Mouse (Mus musculus): Measurements from ENCODE around the gene Osbpl10. TPM values are rescaled to one million over a fixed set of nuclear protein-coding genes. Genes with fewer than 3 reads are reported as not detected.
"Not testable (repeated sequence)": the region's sequence is repeated elsewhere in the genome, so short reads cannot be mapped to it uniquely, and the experiment has no call there.

The Osbpl10 gene
- polyA plus RNA-seq, 2 experiments = 3.4 to 8.4 TPM

DNA sequence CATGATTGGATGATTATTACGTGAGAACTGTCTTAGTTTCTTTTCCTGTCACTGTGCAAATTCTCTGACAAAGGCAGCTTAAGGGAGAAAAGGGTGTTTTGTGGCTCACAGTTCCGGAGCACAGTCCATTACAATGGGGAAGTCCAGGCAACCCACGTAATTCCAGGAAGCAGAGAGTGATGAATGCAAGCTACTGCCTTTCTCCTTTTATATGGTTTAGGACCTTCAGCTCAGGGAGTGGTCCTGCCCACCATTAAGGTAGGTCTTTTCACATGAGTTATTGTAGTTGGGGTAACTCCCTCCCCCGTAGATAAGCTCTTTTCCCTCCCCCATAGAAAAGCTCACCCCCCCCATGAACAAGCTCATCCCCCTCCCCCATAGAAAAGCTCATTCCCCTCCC, 52.2 kb downstream of the Osbpl10 start:
- Histone ChIP-seq H3K36me3 (ENCODE audit: control insufficient read depth, insufficient read depth, low read length) (no peaks in the 10 kb centered on the region), H3K9me3 (ENCODE audit: control insufficient read depth, low read length) (no peaks in the 10 kb centered on the region), H3K4me1 (ENCODE audit: control insufficient read depth, insufficient read depth, low read length) (no peaks in the 10 kb centered on the region), H3K9ac (ENCODE audit: low read depth, low read length, severe bottlenecking) (no peak overlapping the region), H3K27ac (replicated peaks; ENCODE audit: low read depth, low read length) (no peak overlapping the region), H3K27me3 (ENCODE audit: control insufficient read depth, insufficient read depth, low read length) (no peaks in the 10 kb centered on the region), H3K4me2 (replicated peaks; ENCODE audit: low read depth, low read length, severe bottlenecking) (no peak overlapping the region), H3K4me3 (replicated peaks; ENCODE audit: low read length) (no peak overlapping the region)
- no peak for DNase-seq (ENCODE audit: low spot score)
- 85% methylated on average over 4 of the region's 4 CpGs for WGBS
- no peak for ATAC-seq (ENCODE audit: low FRiP score, low read depth)
- no peak for TF ChIP-seq POLR2A (IDR thresholded peaks at IDR 0.05; ENCODE audit: borderline replicate concordance, extremely low read depth, insufficient read depth, insufficient read length)

DNA sequence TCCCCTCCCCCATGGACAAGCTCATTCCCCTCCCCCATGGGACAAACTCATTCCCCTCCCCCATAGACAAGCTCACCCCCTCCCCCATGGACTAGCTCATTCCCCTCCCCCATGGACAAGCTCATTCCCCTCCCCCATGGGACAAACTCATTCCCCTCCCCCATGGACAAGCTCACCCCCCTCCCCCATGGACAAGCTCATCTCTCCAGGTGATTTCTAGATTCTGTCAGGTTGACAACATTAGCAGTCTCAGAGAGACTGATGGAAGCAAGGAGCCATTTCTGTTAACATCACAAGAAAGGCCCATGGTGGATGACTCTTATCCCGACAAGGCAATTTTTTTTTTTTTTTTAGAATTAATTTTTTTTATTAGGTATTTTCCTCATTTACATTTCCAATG, 52.7 kb downstream of the Osbpl10 start:
- H3K4me2 ChIP-seq (replicated peaks; ENCODE audit: low read depth, low read length, severe bottlenecking); H3K27ac ChIP-seq (replicated peaks; ENCODE audit: low read depth, low read length); ATAC-seq (ENCODE audit: low FRiP score, low read depth); DNase-seq (ENCODE audit: low spot score); H3K9me3 ChIP-seq (ENCODE audit: control insufficient read depth, low read length); H3K4me1 ChIP-seq (ENCODE audit: control insufficient read depth, insufficient read depth, low read length); H3K9ac ChIP-seq (ENCODE audit: low read depth, low read length, severe bottlenecking); H3K36me3 ChIP-seq (ENCODE audit: control insufficient read depth, insufficient read depth, low read length); H3K27me3 ChIP-seq (ENCODE audit: control insufficient read depth, insufficient read depth, low read length); H3K4me3 ChIP-seq (replicated peaks; ENCODE audit: low read length): not testable (repeated sequence)
- 95% methylated on average over 1 of the region's 1 CpGs for WGBS

DNA sequence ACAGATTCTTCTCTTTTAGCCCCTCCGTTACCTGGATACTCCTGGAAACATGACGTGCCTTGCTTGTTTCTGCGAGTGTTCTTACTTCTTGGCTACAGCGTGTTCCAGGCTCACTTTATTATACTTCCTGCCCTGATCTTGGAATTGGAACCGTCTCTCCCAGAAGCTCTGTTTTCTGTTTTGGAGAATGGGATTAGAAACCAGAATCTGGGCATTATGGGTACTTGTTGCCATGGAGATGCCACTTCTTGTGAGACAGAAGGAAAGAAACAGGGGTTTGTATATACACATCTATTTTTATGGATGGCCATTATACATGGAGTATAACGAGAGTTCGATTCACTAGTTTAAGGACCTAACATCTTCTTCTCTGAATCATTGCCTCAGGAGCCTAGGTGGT, 54.4 kb downstream of the Osbpl10 start:
- no peaks in the 10 kb centered on the region for H3K4me1 ChIP-seq (ENCODE audit: control insufficient read depth, insufficient read depth, low read length)
- no peak overlapping the region for H3K4me3 ChIP-seq (replicated peaks; ENCODE audit: low read length)
- H3K27me3 ChIP-seq (ENCODE audit: control insufficient read depth, insufficient read depth, low read length) = no peaks in the 10 kb centered on the region
- no peaks in the 10 kb centered on the region for H3K9me3 ChIP-seq (ENCODE audit: control insufficient read depth, low read length)
- no peak overlapping the region for H3K9ac ChIP-seq (ENCODE audit: low read depth, low read length, severe bottlenecking)
- WGBS = 83% methylated on average over 7 of the region's 7 CpGs
- H3K4me2 ChIP-seq (replicated peaks; ENCODE audit: low read depth, low read length, severe bottlenecking) = no peak overlapping the region
- no peak overlapping the region for H3K27ac ChIP-seq (replicated peaks; ENCODE audit: low read depth, low read length)
- no peak for DNase-seq (ENCODE audit: low spot score)
- TF ChIP-seq POLR2A (IDR thresholded peaks at IDR 0.05; ENCODE audit: borderline replicate concordance, extremely low read depth, insufficient read depth, insufficient read length) = no peak
- H3K36me3 ChIP-seq (ENCODE audit: control insufficient read depth, insufficient read depth, low read length) = no peaks in the 10 kb centered on the region
- ATAC-seq (ENCODE audit: low FRiP score, low read depth) = no peak

DNA sequence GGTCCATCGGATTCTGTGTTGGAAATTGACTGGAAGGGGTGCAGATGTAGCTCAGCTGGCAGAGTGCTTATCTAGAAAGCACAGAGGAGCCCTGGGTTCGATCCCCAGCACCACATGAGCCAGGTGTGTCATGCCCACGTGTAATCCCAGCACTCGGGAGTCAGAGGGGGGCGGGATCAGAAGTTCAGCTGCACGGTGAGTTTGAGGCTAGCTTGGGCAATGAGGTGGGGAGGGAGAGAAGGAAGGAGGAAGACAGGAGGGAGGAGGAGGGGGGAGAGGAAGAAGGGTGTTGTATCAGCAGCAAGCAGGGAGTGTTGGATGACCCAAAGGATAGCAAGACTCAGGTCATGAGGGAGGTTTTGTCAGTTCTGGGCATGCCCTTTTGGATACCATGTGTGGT, 55.9 kb downstream of the Osbpl10 start:
- H3K27ac ChIP-seq (replicated peaks; ENCODE audit: low read depth, low read length) = no peak overlapping the region
- no peaks in the 10 kb centered on the region for H3K27me3 ChIP-seq (ENCODE audit: control insufficient read depth, insufficient read depth, low read length)
- no peaks in the 10 kb centered on the region for H3K9me3 ChIP-seq (ENCODE audit: control insufficient read depth, low read length)
- 70% methylated on average over 6 of the region's 6 CpGs for WGBS
- no peak overlapping the region for H3K4me2 ChIP-seq (replicated peaks; ENCODE audit: low read depth, low read length, severe bottlenecking)
- H3K36me3 ChIP-seq (ENCODE audit: control insufficient read depth, insufficient read depth, low read length) = no peaks in the 10 kb centered on the region
- no peak for DNase-seq (ENCODE audit: low spot score)
- peaks cover 7% of the 10 kb centered on the region; the same call in 1 of the 2 replicates for H3K4me1 ChIP-seq (ENCODE audit: control insufficient read depth, insufficient read depth, low read length)
- ATAC-seq (ENCODE audit: low FRiP score, low read depth) = no peak
- no peak for TF ChIP-seq POLR2A (IDR thresholded peaks at IDR 0.05; ENCODE audit: borderline replicate concordance, extremely low read depth, insufficient read depth, insufficient read length)
- no peak overlapping the region for H3K9ac ChIP-seq (ENCODE audit: low read depth, low read length, severe bottlenecking)
- no peak overlapping the region for H3K4me3 ChIP-seq (replicated peaks; ENCODE audit: low read length)

DNA sequence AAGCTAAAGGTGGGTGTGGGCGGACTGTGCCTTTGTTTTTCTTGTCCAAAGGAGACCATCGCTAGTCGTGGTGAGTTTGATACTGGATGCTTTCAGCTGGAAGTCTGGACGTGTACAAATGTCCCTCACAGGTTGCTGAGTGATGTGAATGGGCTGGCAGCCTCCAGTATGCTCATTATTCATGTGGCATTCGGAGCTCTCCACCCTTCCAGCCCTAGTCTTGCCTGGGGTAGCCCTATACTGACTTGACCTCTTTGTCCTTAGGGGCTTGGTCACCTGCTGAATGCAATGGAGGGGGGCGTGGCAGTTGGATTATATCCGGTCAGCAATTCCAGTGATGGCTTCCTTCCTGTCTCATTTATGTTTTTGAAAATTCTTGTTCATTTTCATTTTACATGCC, 56.4 kb downstream of the Osbpl10 start:
- no peaks in the 10 kb centered on the region for H3K9me3 ChIP-seq (ENCODE audit: control insufficient read depth, low read length)
- no peak for TF ChIP-seq POLR2A (IDR thresholded peaks at IDR 0.05; ENCODE audit: borderline replicate concordance, extremely low read depth, insufficient read depth, insufficient read length)
- DNase-seq (ENCODE audit: low spot score) = no peak
- H3K4me2 ChIP-seq (replicated peaks; ENCODE audit: low read depth, low read length, severe bottlenecking) = no peak overlapping the region
- no peaks in the 10 kb centered on the region for H3K27me3 ChIP-seq (ENCODE audit: control insufficient read depth, insufficient read depth, low read length)
- no peak for ATAC-seq (ENCODE audit: low FRiP score, low read depth)
- no peaks in the 10 kb centered on the region for H3K36me3 ChIP-seq (ENCODE audit: control insufficient read depth, insufficient read depth, low read length)
- peaks cover 7% of the 10 kb centered on the region; the same call in 1 of the 2 replicates for H3K4me1 ChIP-seq (ENCODE audit: control insufficient read depth, insufficient read depth, low read length)
- no peak overlapping the region for H3K9ac ChIP-seq (ENCODE audit: low read depth, low read length, severe bottlenecking)
- WGBS = 82% methylated on average over 7 of the region's 7 CpGs
- H3K4me3 ChIP-seq (replicated peaks; ENCODE audit: low read length) = no peak overlapping the region
- no peak overlapping the region for H3K27ac ChIP-seq (replicated peaks; ENCODE audit: low read depth, low read length)

DNA sequence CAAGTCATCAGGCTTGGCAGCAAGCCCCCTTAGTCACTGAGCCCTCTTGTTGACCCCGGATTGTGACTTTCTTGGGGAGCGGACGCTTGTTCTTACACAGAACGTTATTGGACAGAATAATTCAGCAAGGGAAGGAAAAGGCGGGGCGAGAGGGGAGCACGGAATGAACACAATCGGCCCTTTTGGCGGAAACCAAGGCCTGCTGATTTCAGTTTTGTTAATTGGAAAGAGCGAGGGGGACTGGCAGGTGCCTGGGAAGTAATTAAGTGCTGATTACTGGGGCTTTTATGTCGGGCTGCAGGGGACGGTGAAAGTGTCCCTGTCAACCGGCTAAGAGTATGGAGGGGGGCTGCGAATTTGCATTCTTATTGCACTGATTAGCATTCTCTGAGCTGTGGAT, 59.8 kb downstream of the Osbpl10 start:
- TF ChIP-seq POLR2A (IDR thresholded peaks at IDR 0.05; ENCODE audit: borderline replicate concordance, extremely low read depth, insufficient read depth, insufficient read length) = no peak
- no peaks in the 10 kb centered on the region for H3K9me3 ChIP-seq (ENCODE audit: control insufficient read depth, low read length)
- no peak overlapping the region for H3K9ac ChIP-seq (ENCODE audit: low read depth, low read length, severe bottlenecking)
- H3K36me3 ChIP-seq (ENCODE audit: control insufficient read depth, insufficient read depth, low read length) = no peaks in the 10 kb centered on the region
- H3K4me3 ChIP-seq (replicated peaks; ENCODE audit: low read length) = no peak overlapping the region
- ATAC-seq (ENCODE audit: low FRiP score, low read depth) (no peak), DNase-seq (ENCODE audit: low spot score) (no peak)
- WGBS = 28% methylated on average over 14 of the region's 14 CpGs
- H3K4me1 ChIP-seq (ENCODE audit: control insufficient read depth, insufficient read depth, low read length) = peaks cover 7% of the 10 kb centered on the region; the same call in 1 of the 2 replicates
- no peak overlapping the region for H3K4me2 ChIP-seq (replicated peaks; ENCODE audit: low read depth, low read length, severe bottlenecking)
- H3K27ac ChIP-seq (replicated peaks; ENCODE audit: low read depth, low read length) = no peak overlapping the region
- no peaks in the 10 kb centered on the region for H3K27me3 ChIP-seq (ENCODE audit: control insufficient read depth, insufficient read depth, low read length)
